Mouse (Mus musculus): Measurements from ENCODE around the gene Safb.

Gene Safb

GRCm38 (mm10) chr17:56560131-56560530 is 24.5 kb upstream of the Safb start:
- DNase-seq (ENCODE audit: low read depth, low spot score), result no peak

- no peak for DNase-seq (ENCODE audit: low read depth, low spot score)
These were observed 22.8 kb upstream of the Safb start for GRCm38 (mm10) chr17:56561866-56562265.

- no peak for DNase-seq (ENCODE audit: low read depth, low spot score)
These were observed 18.3 kb upstream of the Safb start for GRCm38 (mm10) chr17:56566293-56566692.

GRCm38 (mm10) chr17:56566918-56567317 is 17.7 kb upstream of the Safb start:
- DNase-seq (ENCODE audit: low read depth, low spot score), result no peak

- no peak for DNase-seq (ENCODE audit: low read depth, low spot score)
These were observed 17.3 kb upstream of the Safb start for GRCm38 (mm10) chr17:56567370-56567769.

GRCm38 (mm10) chr17:56570287-56570686 is 14.3 kb upstream of the Safb start:
- no peak for DNase-seq (ENCODE audit: low read depth, low spot score)

- DNase-seq (ENCODE audit: low read depth, low spot score), result no peak
These were observed 12.5 kb upstream of the Safb start for GRCm38 (mm10) chr17:56572154-56572553.

GRCm38 (mm10) chr17:56572939-56573338 is 11.7 kb upstream of the Safb start:
- DNase-seq (ENCODE audit: low read depth, low spot score), result no peak

GRCm38 (mm10) chr17:56583071-56583470 is 1.6 kb upstream of the Safb start:
- DNase-seq (ENCODE audit: low read depth, low spot score), result no peak

- peak; percentile 57 for DNase-seq (ENCODE audit: low read depth, low spot score)
These were observed 891 bp upstream of the Safb start for GRCm38 (mm10) chr17:56583611-56584256.

- DNase-seq (ENCODE audit: low read depth, low spot score), result peak; percentile 51
These were observed 671 bp downstream of the Safb start for GRCm38 (mm10) chr17:56585171-56585821.

- no peak for DNase-seq (ENCODE audit: low read depth, low spot score)
These were observed 3.1 kb downstream of the Safb start for GRCm38 (mm10) chr17:56587773-56588172.

GRCm38 (mm10) chr17:56588921-56589320 is 4.3 kb downstream of the Safb start:
- no peak for DNase-seq (ENCODE audit: low read depth, low spot score)

GRCm38 (mm10) chr17:56592553-56592952 is 7.9 kb downstream of the Safb start:
- peak; percentile 42 for DNase-seq (ENCODE audit: low read depth, low spot score)

- no peak for DNase-seq (ENCODE audit: low read depth, low spot score)
These were observed 9.1 kb downstream of the Safb start for GRCm38 (mm10) chr17:56593527-56594271.

- no peak for DNase-seq (ENCODE audit: low read depth, low spot score)
These were observed 18.8 kb downstream of the Safb start for GRCm38 (mm10) chr17:56603186-56604069.

- DNase-seq (ENCODE audit: low read depth, low spot score), result no peak
These were observed 19.4 kb downstream of the Safb start for GRCm38 (mm10) chr17:56604070-56604380.

- no peak for DNase-seq (ENCODE audit: low read depth, low spot score)
These were observed 19.8 kb downstream of the Safb start for GRCm38 (mm10) chr17:56604422-56604821.

GRCm38 (mm10) chr17:56605431-56605830 is 20.8 kb downstream of the Safb start:
- no peak for DNase-seq (ENCODE audit: low read depth, low spot score)

- no peak for DNase-seq (ENCODE audit: low read depth, low spot score)
These were observed 23.0 kb downstream of the Safb start for GRCm38 (mm10) chr17:56607521-56608062.

GRCm38 (mm10) chr17:56608699-56609098 is 24.1 kb downstream of the Safb start:
- DNase-seq (ENCODE audit: low read depth, low spot score), result no peak

Measured in skeletal muscle tissue, adult 2 months (tissue).